Mouse (Mus musculus): Measurements from ENCODE around the gene Gm10135.
"Not testable (repeated sequence)": the region's sequence is repeated elsewhere in the genome, so short reads cannot be mapped to it uniquely, and the experiment has no call there.

The Gm10135 gene

DNA sequence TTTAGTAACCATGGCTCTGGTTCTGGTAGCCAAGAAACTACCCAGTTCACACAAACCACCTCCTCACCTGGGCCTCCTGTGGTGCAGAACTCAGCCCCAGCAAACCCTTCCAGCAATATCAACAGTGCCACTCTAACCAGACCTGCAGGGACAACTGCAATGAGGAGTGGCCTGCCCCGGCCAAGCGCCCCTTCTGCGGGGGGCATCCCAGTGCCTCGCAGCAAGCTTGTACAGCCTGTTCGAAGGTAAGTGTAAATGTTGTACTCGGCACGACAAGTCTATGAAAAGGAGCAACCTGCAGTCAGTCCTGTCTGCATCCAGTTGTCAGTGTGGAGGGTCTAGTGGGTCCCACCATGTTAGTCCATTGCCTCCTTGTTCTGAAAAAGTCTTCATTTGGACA is at the start of gene Gm10135:
TSS of gene Gm10135 (minus strand) at position 101 of the 400 bp plus-strand sequence.
- no peak for DNase-seq (ENCODE audit: low spot score)

DNA sequence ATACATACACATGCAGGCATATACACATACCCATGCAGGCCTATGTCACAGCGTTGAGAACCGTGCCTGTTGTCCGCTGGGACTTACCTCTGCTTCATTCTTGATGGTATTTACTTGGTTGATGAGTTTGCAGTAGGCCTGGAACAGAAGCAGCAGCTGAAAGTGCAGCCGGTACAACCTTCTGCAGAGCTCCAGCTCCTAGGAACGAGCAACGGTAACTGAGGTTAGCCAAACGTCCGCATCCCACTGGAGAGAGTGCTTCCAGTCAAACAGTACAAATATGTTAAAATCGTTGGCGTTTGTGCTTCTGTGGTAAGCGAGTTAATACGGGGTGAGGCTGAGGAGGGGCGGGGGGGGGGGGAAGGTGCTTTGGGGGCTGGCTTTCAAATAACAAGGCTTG is 49.3 kb upstream of the Gm10135 start:
- no peak for DNase-seq (ENCODE audit: low spot score)

DNA sequence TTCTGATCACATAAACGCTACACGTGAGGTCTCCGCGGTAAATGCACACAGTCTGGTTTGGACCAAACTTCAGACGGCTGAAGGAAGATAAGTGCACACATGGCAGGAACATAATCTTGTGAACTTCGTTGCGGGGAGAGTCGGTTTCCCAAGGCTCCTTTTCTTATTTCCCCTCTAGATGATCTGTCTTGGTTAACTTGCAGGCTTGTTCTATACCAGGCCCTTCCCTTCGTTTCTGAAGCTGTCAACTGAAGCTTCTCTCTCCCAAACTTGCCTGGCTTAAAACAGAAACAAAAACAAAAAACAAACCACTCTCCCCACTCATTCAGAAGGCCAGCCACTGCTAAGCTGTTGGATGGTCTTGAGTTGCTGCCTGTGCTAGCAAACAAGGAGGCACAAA is 40.2 kb upstream of the Gm10135 start:
- DNase-seq (ENCODE audit: low spot score) = no peak

DNA sequence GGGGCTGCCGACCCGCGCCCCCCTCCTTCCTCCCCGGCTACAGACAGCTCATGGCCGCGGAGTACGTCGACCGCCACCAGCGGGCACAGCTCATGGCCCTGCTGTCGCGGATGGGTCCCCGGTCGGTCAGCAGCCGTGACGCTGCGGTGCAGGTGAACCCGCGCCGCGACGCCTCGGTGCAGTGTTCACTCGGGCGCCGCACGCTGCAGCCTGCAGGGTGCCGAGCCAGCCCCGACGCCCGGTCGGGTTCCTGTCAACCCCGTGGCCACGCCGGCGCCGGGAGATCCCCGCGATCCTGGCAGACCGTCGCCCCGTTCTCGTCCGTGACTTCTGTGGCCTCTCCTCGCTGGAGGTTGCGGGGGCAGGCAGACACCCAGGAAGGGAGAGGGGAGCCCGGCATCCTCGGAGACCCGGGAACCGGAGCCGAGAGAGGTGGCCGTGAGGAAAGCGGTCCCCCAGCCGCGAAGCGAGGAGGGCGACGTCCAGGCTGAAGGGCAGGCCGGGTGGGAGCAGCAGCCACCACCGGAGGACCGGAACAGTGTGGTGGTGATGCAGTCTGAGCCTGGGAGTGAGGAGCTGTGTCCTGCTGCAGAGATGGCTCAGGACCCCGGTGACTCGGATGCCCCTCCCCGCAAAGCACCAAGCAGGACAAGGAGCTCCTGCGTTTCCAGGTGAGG is 39.2 kb upstream of the Gm10135 start:
- DNase-seq (ENCODE audit: low spot score) = not testable (repeated sequence)

DNA sequence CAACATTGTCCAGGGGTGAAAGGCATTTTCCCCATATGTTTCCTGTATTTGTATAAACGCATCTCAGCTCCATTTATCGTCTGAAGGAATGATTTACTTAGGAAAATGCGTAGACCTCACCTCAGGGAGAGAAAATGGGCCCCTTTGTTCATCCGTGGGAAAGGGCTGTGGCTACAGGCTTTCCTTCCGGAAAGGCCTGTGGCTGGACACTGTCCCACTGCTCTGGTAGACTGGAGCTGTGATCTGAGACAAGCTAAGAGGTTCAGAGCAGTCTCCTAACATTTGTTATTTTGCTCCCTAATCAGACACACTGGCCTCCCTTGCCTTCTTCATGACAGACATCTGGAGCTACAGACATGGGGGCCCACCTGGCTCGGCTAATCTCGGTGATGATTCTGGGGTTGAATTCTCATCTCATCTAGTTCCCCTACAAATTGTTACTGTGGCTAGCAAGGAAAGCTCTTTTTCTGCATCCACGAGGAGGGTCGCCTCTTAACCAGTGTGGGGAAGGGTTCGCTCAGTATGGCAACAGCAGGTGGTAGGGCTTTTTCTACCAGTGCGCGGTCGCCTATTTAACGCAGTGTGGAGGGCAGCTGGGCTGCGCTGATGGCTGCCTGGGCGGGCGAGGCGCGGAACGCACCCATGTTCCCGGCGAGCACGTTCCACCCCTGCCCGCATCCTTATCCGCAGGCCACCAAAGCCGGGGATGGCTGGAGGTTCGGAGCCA is 38.5 kb upstream of the Gm10135 start:
- not testable (repeated sequence) for DNase-seq (ENCODE audit: low spot score)

DNA sequence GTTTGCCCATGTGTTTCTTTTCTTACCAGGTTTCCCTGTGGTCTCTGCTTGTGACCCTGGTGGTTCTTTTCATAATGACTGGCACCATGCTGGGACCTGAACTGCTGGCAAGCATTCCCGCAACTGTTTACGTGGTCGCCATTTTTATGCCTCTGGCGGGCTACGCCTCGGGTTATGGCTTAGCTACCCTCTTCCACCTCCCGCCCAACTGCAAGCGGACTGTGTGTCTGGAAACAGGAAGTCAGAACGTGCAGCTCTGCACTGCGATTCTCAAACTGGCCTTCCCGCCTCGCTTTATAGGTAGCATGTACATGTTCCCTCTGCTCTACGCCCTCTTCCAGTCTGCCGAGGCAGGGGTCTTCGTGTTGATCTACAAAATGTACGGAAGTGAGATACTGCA is 37.3 kb upstream of the Gm10135 start:
- not testable (repeated sequence) for DNase-seq (ENCODE audit: low spot score)

DNA sequence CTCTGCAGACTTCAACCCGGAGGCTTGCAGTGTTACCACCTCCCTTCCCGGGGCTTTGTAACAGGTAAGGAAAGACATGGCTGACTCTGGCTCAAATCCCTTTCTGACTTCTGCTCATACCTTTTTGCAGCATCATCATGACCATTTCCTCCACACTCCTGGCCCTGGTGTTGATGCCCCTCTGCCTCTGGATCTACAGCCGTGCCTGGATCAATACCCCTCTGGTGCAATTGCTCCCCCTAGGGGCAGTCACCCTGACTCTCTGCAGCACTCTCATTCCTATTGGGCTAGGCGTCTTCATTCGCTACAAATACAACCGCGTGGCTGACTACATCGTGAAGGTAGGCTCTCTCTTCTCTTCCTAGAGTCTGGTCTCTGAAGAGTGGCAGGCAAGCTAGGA is 33.7 kb upstream of the Gm10135 start:
- DNase-seq (ENCODE audit: low spot score) = not testable (repeated sequence)

DNA sequence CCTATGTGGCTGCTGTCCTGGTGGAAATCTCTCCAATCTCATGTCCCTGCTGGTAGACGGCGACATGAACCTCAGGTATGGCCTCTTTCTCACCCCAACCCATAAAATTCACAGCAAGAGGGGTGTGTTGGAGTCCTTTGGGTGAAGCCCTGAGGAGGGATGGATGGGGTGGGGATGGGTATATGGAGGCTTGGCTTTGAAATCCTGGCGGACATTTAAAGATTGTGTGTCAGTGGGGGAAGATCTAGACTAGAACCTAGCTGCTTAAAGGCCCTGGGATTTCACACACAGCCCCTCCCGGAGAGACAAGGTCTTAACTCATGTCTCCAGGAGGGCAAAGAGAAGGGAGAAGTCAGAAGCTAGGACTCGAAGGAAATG is 33.1 kb upstream of the Gm10135 start:
- no peak for DNase-seq (ENCODE audit: low spot score)

DNA sequence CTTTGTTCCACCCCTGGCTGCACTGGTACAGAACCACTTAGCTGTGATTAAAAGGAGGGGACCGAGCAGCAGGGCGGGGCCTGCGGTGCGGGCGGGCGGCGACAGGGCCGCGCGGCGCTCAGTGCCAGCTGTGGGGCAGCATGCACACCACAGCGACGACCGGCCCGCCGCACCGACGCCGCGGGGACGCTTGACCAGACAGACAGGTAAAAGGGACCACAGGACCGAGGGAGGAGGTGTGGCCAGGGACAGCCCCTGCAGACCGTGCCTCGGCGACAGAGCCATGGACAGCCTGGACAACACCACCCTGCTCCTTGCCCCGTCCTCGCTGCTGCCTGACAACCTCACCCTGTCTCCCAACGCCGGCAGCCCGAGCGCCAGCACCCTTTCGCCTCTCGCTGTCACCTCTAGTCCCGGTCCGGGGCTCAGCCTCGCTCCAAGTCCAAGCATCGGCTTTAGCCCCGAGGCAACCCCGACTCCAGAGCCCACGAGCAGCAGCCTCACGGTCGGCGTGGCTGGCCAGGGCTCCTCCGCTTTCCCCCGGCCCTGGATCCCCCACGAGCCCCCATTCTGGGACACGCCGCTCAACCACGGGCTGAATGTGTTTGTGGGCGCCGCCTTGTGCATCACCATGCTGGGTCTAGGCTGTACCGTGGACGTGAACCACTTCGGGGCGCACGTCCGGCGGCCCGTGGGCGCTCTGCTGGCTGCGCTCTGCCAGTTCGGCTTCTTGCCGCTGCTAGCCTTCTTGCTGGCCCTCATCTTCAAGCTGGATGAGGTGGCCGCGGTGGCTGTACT is 32.5 kb upstream of the Gm10135 start, which contains the start of gene Slc10a4:
TSS of gene Slc10a4 (plus strand) at position 100 of the 798 bp plus-strand sequence.
- no peak for DNase-seq (ENCODE audit: low spot score)

DNA sequence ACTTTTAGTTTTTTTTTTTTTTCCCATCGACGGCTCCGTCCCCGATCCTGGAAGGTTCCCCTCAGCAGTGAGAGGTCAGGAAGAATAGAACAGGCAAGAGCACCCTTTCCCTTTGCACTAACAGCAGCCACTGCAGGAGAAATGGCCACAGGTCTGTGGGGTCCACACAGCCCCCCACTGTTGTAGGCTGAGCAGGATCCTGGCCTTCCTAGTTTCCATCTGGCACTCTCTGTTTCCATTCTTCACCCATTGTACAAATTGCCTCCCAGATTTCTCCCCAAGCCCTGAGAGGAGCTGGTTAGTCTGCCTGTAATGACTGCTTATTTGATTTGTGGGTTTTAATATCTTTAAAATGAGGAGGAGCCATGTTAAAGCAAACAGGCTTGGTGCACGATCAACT is 29.5 kb upstream of the Gm10135 start:
- no peak for DNase-seq (ENCODE audit: low spot score)

DNA sequence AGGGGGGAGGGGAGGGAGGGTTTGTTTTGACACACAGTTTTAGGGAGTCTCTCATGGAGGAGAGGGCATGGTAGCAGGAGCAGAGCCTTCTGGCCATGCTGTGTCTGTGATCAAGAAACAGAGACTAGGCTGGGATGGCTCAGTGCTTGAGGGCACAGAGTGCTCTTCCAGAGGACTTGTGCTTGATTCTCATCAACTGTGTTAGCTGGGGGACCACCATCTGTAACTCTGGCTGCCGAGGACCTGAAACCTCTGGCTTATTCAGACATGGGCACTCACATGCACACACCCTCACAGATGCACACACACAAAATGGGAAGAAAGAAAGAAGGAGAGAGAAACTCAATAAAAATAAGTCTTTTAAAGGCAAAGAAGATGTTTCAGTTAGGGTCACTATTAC is 24.0 kb upstream of the Gm10135 start:
- DNase-seq (ENCODE audit: low spot score) = not testable (repeated sequence)

DNA sequence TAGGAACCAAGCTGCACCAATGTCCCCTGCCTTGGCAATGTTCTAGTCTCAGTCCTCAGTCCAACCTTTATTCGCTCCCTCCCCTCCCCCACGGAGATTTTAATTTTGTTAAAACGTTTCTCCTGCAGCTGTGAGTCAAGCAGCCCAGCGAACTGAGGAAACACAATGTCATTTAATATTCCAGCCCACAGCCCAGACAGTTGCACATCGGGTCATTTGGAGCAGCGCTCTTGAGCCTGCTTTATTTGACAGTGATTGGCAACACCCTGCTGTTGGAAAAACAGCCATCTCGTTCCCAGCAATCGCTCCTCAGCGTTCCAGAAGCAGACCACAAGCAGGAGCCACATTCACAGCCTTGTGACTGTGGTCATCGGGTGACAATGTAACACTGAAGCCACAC is 20.9 kb upstream of the Gm10135 start:
- no peak for DNase-seq (ENCODE audit: low spot score)

DNA sequence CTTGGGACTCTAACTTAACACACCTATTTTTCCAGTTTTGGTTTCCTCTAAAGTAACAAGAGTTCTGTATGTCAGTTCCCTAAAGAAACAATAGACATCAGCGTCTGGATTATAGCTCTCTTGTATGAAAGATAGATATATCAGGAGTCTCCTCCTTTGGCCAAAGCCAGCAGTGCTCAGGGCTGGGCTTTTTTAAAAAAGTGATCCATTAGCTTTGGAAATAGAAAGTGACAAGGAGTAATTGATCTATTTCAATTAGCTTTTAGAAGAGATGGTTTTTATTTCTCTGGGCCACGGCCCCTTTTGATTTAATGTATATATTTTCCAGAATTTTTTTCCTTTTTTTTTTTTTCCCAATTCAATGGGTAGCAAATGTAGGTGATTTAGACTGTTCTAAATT is 20.4 kb upstream of the Gm10135 start:
- DNase-seq (ENCODE audit: low spot score) = no peak

DNA sequence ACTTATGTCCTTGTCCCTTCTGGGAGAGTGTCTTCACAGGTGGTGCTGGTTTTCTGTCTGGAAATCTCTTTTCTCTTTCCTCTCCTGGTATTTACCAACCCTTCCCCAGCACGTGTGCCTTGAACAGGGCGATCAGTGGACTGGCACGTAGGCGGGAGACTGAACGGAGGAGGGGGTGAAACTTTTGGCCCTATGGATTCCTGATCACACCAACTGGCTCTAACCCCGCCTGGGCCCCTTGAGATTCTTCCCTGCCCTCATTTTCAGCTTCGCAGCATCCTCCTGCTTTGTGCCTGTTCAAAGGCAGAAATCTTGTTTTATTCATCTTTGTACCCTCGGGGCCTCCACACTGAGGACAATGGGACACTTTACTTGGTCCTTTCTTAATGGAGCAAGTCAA is 19.9 kb upstream of the Gm10135 start:
- no peak for DNase-seq (ENCODE audit: low spot score)

DNA sequence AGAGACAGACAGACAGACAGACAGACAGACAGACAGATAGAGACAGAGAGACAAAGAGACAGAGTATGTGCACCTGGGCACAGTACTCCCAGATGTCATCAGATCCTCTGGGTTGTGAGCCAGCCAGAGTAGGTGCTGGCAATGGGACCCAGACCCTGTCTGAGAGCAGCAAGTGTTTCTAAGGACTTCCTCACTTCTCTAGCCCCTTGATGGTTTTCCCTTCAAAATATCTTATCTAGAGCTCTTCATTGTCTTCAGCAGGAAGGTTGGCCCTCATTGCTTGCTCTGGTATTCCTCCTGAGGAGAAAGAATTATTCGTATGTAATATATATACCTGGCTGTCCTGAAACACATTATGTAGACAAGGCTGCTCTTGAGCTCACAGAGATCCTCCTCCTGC is 18.0 kb upstream of the Gm10135 start:
- no peak for DNase-seq (ENCODE audit: low spot score)

DNA sequence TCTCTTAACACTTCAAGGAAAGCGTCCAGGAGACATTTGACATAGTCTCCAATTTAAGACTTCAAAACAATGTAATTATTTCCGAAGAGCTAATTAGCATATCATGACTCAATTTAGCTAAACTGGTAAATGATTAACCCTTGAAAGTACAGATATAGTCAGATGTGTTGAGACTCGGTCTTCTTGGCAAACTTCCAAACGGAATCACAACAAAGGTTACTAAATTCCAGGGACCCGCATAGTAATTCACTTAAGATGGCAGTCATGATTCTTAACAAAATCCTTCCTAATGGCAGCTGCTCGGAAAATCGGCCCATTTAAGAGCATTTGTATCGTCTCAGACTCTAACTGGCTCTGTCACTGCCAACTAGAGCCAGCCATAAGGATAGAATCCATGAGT is 15.3 kb upstream of the Gm10135 start:
- DNase-seq (ENCODE audit: low spot score) = no peak

DNA sequence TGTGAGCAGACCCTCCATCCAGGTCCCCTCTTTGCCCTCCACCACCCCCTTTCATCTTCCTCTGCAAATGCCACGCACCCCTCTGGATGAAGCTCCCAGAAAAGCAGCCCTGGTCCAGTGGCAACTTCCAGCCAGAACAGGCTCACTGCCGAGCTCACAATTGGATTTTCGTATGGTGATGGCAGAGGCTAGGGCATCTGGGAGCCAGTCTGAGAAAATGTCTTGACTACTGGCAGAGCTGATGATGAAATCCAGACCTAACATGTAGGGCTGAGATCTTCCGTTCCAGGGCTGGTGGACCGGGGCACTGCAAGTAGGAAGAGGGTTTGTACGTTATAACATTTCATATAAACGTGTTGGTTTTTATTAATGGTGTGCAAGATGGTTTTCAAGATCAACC is 13.3 kb upstream of the Gm10135 start:
- DNase-seq (ENCODE audit: low spot score) = no peak

DNA sequence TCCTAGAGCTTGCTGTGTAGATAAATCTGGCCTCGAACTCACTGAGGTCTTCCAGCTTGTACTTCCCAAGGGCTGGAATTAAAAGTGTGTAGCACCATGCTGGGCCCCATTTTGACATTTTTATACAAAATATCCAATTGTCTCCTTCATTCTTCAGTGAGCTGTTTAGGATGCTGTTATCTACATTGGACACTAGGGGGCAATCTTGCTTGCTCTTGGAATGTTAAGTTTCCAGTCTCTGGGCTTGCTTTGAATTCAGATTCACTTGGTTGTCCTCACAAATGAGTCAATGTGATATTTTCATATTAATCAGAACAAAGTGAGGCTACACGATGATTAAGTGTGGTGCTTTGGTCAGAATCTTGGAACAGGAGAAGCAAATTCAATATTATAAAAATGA is 9.6 kb upstream of the Gm10135 start:
- DNase-seq (ENCODE audit: low spot score) = peak; percentile 74

DNA sequence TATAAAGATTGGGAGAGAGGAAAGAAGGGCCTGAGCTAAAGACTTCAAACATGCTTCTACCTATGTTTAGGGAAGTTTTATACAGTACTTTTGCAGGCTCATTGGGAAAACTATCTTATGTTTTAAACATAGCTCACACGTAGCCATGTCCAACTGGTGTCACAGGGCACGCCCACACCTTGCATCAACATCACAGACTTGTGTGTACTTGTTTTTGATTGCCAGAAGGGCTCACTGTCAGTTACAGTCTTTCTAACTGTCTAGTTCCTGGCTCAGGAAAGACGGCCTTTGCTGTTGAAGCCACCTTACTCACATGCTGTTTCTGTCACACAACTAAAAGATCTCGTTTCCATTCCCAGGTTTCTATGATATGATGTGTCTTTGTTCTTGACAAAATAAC is 2.0 kb upstream of the Gm10135 start:
- no peak for DNase-seq (ENCODE audit: low spot score)

DNA sequence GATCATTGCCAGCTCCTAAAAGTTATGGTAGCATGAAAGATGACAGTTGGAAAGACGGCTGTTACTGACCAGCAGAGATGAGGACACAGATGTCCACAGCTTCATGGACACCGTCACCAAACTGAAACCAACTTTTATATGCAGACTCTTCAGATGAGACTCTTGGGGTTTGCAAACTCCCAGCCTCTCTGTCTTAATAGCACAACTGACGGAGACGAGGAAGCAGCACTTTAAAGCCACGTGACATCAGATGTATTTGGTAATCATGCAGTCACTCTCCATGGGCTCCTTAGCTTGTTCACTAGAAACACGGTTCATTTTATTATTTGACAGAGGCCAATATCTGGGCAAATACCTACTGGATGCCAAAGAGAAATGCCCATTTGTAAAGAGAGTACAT is 1.5 kb upstream of the Gm10135 start:
- no peak for DNase-seq (ENCODE audit: low spot score)

DNA sequence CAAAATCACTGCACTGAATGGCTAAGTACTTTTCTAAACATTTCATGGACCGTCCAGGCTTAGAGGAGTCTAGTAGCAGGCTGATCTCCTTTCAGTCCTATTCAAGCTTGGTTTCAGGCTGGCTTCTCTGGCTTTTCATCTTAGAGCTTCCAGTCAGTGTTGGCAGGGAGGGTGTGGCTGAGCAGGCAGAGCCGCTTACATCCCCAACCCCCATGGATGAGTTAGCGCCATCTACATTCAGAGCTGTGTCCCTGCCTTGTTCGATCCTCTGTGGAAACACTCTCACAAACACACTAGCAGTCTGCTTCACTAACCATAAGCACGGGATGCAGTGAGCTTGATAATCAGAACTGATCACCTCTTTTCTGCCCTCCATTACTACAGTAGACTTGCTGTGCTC is 1.6 kb downstream of the Gm10135 start:
- no peak for DNase-seq (ENCODE audit: low spot score)

DNA sequence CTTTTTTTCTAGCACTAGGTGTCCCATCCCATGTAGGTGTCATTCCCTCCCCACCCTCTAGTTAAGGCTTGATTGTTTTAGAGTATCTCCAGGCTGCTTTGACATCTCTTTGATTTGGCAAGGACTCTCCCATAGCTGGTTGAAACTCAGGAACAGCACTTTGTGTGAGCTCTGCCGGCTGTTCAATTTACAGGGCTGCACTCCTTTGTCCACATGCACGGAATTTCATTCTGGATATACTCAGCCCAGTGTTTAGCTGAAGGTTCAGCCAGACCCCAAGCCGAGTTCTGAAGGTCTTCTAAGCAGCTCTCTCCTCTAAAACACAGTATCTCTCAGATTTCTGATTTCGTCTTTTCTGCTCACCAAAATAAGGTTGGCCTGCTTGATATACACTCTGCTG is 2.1 kb downstream of the Gm10135 start:
- DNase-seq (ENCODE audit: low spot score) = no peak

DNA sequence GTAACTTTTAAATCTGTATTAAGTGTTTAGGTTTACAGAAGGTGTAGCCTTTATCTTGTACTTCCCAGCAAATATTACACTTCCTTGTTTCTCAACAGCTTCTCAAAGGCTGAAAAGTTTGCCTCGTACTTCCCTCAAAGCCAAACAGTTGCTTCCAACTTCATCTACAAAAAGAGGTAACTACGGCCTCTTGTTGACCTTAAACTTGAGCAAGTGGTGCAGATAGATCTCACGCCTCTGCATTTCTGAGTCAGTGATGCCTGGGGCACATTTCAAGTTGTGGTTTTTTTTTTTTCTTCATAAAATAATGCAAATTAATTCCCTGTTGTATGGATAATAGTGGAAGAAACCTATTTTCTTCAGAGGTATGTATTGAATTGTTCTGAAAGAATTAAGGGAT is 8.8 kb downstream of the Gm10135 start:
- no peak for DNase-seq (ENCODE audit: low spot score)
